Mouse (Mus musculus) brain, embryonic 14.5 days (tissue): ENCODE data around the gene Pola1.

ENCODE experiments used
- CTCF ChIP-seq: fragments of 200-500 bp; IDR thresholded peaks from 2 replicates; pipeline ENCODE4 v1.5.1; 2012; ENCODE audit warnings: inconsistent platforms, mild to moderate bottlenecking, moderate library complexity, borderline replicate concordance; ENCODE audit not compliant: insufficient read depth, insufficient read length; ENCODE audit errors: extremely low read depth
- POLR2A ChIP-seq: fragments of 200-500 bp; IDR thresholded peaks from 2 replicates; pipeline ENCODE4 v1.6.1; 2012; ENCODE audit warnings: mild to moderate bottlenecking, inconsistent platforms, borderline replicate concordance; ENCODE audit not compliant: poor library complexity, insufficient read depth, insufficient read length, severe bottlenecking; ENCODE audit errors: extremely low read depth

GRCm38 (mm10) chrX:93286291-93286893 is 345.6 kb downstream of the Pola1 start, which contains the start of gene Arx:
- TF ChIP-seq POLR2A (peak; percentile 29; the same call in 1 of the 2 replicates), CTCF (no peak)
